Mouse (Mus musculus): ENCODE measurements around the gene Dgkq. TPM values are rescaled to one million over a fixed set of nuclear protein-coding genes. Genes with fewer than 3 reads are reported as not detected.
"Not testable (repeated sequence)": the region's sequence is repeated elsewhere in the genome, so short reads cannot be mapped to it uniquely, and the experiment has no call there.

The Dgkq gene
- total RNA-seq, 2 experiments from 2014 or later, result 4.2 to 5.5 TPM

GRCm38 (mm10) chr5:108658611-108659010, 10.9 kb downstream of the Dgkq start:
- ATAC-seq (replicated peaks; ENCODE audit: low FRiP score, poor library complexity, severe bottlenecking), result no peak

DNA sequence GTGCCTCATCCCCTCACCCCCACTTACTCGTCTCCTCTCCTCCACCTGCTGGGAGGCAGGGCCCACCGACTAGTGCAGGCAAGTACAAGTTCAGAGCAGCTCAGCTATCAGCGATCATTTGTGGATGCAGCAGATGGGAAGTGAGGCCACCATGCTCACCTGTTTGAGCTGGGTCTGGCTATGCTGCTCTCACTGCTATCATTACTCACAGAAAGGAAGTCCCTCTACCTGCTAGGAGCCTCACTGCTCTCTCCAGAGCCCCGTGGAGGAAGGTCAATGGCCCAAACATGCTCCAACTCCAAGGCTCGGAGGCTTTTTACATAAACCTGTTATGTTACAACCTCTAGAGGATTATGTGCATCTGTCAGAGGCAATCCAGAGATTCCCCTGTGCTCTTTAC, 12.1 kb downstream of the Dgkq start:
- ATAC-seq (replicated peaks; ENCODE audit: low FRiP score, poor library complexity, severe bottlenecking), result no peak

DNA sequence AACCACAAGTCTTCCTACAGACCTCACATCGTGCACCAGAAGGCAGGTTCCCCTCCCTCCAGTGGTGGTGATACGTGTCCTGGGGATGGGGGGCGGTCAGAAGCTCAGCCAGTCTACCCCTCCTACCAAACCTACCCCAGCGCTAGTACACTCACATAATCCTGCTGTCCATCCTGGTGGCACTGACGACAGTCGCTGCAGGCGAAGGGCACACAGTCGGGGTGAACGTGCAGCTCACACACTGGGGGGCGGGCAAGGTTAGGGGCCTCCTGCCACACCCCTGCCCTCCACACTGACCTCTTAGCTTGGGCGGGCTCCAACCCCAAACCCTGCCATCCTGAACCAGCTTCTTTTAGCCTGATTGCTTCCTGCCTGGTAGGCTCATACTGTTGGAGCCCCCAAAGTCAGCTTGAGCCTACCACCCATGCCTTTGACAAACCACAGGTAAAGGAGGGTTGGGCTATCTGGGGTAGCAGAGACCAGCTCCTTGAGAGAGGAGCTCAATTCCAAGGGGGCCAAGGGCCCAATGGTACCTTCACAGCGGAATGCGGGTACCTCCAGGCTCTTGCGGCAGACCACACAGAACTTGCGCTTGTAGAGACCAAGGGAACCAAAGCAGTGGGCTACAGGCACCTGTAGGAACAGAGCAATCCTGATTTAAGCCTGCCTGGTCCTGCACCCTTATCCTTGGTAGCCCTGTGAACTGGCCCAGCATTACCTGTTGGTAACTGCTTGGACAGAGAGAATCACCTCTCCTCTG, 13.4 kb downstream of the Dgkq start:
- ATAC-seq (replicated peaks; ENCODE audit: low FRiP score, poor library complexity, severe bottlenecking), result no peak

DNA sequence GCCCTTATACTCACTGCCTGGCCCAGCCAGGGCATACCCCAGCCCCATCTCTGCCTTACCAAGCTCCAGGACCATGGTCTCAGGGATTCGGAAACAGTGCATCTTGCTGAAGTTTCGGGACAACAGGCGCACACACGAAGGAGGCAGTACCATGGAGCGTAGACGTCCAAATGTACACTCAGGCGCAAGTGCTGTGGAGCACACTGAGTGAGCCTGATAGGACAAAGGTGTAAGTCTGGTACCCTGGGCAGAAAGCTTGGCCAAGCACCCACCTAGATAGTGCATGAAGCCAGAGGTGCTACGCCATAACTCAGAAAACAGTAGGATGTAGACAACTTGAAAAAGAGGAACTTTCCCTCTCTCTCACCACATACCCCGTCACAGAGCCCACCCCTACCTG, 14.1 kb downstream of the Dgkq start:
- ATAC-seq (replicated peaks; ENCODE audit: low FRiP score, poor library complexity, severe bottlenecking), result no peak

DNA sequence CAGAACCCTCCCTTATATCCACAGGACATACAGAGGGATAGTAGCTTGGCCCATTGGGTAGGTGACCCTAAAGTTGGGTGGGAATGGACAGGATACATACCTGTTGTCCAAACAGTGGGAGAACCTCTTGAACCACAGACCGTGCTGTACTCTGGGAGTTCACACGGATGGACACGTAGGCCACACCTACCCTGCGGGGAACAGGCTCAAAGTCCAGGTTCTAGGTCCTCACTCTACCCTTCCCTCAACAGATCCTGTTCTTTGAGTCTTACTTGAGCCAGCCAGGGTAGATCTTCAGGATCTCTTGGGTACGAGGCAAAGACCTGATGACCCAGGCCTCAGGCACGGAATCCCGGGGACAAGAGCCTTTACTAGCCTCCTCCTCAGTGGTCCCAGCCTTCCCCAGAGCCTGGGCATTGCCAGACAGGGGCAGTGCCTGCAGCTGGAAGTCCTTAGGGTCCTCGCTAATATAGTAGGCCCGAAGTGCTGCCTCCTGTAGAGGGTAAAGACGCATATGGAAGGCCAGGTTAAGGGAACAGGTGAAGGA, 15.0 kb downstream of the Dgkq start:
- no peak for ATAC-seq (replicated peaks; ENCODE audit: low FRiP score, poor library complexity, severe bottlenecking)

- no peak for ATAC-seq (replicated peaks; ENCODE audit: low FRiP score, poor library complexity, severe bottlenecking)
These were observed 16.1 kb downstream of the Dgkq start for GRCm38 (mm10) chr5:108653341-108653740.

DNA sequence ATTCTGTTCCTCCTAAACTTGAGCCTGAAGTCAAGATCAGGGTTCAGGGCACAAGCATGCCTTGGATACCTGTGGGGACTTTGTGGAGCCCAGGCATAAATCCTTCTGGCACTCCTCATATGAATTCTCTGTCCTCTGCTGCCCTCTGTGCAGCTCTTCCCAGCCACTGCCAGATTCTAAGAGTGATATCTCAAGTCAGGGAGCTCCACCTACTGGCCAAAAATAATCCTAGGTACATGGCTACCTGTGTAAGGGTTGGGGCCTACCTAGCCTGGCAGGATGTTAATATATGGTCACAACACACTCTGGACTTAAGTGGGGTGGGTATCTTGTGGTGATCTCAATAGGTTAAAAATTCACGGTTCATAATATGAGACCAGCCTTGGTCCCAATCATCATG, 17.6 kb downstream of the Dgkq start:
- peak; percentile 69 for ATAC-seq (replicated peaks; ENCODE audit: low FRiP score, poor library complexity, severe bottlenecking)

GRCm38 (mm10) chr5:108651136-108651720, 18.2 kb downstream of the Dgkq start:
- no peak for ATAC-seq (replicated peaks; ENCODE audit: low FRiP score, poor library complexity, severe bottlenecking)

- ATAC-seq (replicated peaks; ENCODE audit: low FRiP score, poor library complexity, severe bottlenecking), result no peak
These were observed 19.1 kb downstream of the Dgkq start for GRCm38 (mm10) chr5:108650341-108650740.

DNA sequence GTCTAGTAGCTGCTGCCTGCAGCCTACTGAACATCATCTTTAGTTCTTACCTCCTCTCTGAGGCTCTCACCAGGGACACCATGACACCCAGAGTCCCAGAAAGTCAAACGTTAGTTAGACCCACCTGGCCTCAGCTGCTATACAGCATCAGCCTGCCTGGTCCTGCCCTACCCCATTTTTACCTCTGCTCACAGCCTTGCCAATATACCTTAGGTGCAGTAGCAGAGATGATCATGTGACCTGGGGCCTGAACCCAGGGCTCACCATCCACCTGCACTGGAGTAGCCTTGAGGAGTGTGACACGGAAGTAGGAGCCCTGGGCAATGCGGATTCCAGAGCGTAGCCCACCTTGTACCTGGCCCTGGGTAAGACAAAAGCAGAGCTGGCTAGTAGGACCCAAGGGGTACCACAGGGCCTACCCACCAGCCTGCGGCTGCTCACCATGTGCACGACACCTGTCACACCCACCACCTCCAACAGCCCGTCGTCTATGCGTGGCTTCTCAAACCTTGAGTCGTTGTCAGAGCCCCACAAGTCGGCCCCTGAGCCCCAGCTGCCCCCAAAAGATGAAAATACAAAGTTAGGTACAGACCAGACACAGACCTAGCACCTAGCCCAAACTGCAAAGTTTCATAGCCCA, 20.4 kb downstream of the Dgkq start:
- ATAC-seq (replicated peaks; ENCODE audit: low FRiP score, poor library complexity, severe bottlenecking), result no peak

GRCm38 (mm10) chr5:108647820-108648465, 21.5 kb downstream of the Dgkq start:
- ATAC-seq (replicated peaks; ENCODE audit: low FRiP score, poor library complexity, severe bottlenecking), result no peak

DNA sequence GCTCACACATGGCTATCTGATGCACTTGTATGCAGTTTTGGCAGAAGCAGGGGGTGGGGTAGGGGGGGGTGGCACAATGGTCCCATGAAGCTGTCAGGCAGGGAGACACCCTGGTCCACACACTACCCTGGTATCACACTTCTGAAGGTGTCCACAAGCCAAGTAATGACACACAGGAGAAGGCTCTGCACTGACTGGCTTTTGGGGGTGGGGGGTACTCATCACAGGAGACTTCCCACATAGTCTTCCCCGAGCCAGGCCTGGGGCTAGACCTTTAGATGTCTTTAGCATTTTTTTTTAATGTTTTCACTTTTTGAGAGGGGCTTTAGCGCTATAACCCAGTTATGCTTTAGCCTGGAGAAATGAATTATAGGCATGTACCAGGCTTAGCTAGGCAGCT, 22.2 kb downstream of the Dgkq start:
- ATAC-seq (replicated peaks; ENCODE audit: low FRiP score, poor library complexity, severe bottlenecking), result no peak

DNA sequence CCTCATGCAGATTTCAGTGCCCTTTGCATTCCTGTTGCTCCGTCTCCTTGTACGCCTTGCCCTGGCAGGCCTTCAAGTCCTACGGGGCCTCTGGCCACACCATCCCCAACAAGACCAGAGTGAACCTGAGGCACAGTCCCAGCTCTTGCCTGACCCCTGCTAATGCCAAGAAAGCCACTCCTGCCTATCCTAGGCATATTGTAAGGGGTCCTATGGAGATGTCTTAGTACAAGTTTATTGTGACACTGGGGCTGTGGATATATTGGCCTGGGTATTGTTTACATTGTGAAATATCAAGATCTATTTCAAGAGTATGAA, 23.2 kb downstream of the Dgkq start:
- ATAC-seq (replicated peaks; ENCODE audit: low FRiP score, poor library complexity, severe bottlenecking), result no peak

- no peak for ATAC-seq (replicated peaks; ENCODE audit: low FRiP score, poor library complexity, severe bottlenecking)
These were observed 23.7 kb downstream of the Dgkq start for GRCm38 (mm10) chr5:108645651-108646342.

DNA sequence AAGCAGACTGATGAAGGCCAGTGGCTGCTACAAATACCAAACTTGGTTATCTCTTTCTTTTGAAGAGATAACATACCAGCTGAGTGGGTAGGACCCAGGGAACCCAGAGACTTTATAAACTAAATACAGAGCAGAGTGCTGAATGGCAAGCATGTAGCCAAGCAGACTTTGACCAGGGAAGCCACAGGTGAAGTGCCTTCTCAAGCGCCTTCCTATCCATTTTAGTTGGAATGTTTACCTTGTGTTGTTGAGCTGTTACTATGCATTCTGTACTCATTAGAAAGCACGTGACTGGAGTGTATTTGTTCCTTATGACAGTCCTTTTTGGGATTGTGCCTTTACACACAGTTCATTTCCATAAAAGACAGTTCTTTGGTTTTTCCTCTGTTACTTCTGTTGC, 25.8 kb downstream of the Dgkq start:
- ATAC-seq (replicated peaks; ENCODE audit: low FRiP score, poor library complexity, severe bottlenecking), result no peak

DNA sequence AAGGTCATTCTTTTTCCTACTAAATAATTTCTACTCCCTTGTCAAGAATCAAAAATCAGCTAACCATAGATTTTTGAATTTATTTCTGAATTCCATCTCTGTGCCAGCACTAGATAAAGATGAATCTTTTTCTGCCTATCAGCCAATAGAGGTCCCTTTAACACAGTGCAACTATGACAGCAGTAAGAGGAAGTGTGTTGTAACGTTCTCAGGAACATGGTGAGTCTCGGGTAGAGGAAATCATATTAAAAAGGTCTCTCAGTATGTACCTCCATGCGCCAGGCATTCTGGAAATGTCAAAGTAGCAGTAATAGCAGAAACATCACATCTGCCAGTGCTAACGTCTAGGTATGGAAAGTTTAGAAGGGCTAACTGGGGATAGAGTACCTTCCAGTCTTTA, 33.3 kb downstream of the Dgkq start:
- no peak for ATAC-seq (replicated peaks; ENCODE audit: low FRiP score, poor library complexity, severe bottlenecking)

DNA sequence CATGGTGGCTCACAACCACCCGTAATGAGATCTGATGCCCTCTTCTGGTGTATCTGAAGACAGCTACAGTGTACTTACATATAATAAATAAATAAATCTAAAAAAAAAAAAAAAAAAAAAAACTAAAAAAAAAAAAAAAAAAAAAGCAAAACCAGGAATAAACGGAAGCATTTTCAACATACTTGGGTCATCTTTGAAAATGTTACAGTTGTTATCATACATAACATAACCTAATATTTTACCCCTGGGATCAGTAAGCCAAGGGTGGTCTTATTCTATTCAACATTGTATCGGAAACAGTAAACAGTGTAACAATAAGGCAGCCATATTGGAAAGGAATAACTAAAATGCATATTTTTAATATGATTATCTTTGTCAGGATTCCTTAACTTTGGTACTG, 35.4 kb downstream of the Dgkq start:
- ATAC-seq (replicated peaks; ENCODE audit: low FRiP score, poor library complexity, severe bottlenecking), result not testable (repeated sequence)

DNA sequence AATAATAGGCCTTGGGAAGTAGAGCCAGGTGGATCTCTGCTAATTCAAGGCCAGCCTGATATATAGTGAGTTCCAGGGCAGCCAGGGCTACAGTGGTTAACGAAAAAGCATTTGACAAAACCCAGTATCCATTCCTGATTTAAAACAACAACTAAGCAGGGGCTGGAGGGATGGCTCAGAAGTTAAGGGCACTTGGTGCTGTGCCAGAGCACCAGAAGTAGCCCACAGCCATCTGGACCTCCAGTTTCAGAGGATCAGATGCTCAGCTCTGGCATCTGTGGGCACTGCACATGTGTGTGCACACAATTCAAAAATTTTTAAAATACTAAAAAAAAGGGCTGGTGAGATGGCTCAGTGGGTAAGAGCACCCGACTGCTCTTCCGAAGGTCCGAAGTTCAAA, 35.8 kb downstream of the Dgkq start:
- ATAC-seq (replicated peaks; ENCODE audit: low FRiP score, poor library complexity, severe bottlenecking), result no peak

DNA sequence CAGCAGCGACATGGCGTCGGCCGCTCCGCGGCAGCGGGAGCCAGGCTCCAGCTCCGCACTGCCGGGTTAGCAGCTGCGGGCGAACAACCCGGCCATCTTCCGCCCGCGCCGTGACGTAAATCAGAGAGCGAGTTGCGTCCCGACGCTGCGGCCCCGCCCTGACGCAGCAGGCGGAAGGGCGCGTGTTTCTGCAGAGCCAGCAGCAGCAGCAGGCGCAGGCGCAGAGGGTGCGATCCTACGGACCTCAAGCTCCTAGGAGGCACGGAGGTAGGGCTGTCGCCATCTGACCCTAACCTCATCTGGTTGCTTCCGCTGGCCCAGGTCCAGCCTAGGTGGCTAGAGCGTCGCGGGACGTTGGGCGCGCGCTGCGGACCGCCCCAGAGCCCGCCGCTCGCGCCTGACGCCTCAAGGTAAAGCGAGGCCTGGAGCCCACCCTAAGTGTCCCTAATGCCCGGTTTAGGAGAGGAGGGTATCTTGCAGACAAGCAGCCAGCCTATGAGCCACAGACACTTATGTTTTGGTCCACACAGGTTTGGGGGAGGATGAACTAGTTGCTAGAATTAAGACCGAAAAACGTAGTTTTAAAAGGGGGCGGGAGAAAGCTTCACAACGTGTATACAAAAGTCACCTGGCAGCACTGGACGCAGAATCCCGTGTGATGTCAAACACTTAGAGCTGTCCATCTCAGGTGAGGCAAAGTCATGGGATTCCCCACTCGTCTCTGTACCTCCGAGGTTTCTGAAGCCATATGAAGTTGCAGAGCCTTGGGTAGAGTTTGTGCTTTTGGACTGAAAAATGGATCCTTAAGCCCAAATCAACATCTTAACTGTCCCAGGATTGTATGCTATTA, 39.6 kb downstream of the Dgkq start, which contains the start of the genes Gak and Tmem175:
Gak (minus strand) TSS at position 122 of the 850 bp plus-strand sequence.
Tmem175 (plus strand) TSS at position 137 of the 850 bp plus-strand sequence.
- ATAC-seq (replicated peaks; ENCODE audit: low FRiP score, poor library complexity, severe bottlenecking), result peak; percentile 97
